Mouse (Mus musculus) layer of hippocampus, postnatal 14 days (tissue): ENCODE measurements around the gene Apol8. TPM values are rescaled to one million over a fixed set of nuclear protein-coding genes. Genes with fewer than 3 reads are reported as not detected.
"Not testable (repeated sequence)": the region's sequence is repeated elsewhere in the genome, so short reads cannot be mapped to it uniquely, and the experiment has no call there.

Source experiments
- DNase-seq, 2 experiments: peaks; one replicate each; pipeline ENCODE4 v3.0.0; 2021 to 2022; ENCODE audit warnings: low spot score in 2 of 2, mixed read lengths in 1 of 2
- total RNA-seq, 2 experiments: library from RNA; stranded (reverse); gene quantifications; 2 replicates each; pipeline ENCODE4 v1.2.3; 2021

Gene Apol8
- total RNA-seq, 2 experiments from 2014 or later: 0.97 to 1.6 TPM

GRCm38 (mm10) chr15:77755132-77755531, 1.7 kb downstream of the Apol8 start:
- DNase-seq: no peak

GRCm38 (mm10) chr15:77752443-77752842, 4.4 kb downstream of the Apol8 start:
- DNase-seq: no peak

- no peak for DNase-seq
These were observed 6.3 kb downstream of the Apol8 start for GRCm38 (mm10) chr15:77750461-77750860.

- no peak for DNase-seq
These were observed 7.1 kb downstream of the Apol8 start for GRCm38 (mm10) chr15:77749717-77750116.

- no peak for DNase-seq
These were observed 8.4 kb downstream of the Apol8 start for GRCm38 (mm10) chr15:77748414-77748813.

GRCm38 (mm10) chr15:77746326-77746725, 10.5 kb downstream of the Apol8 start:
- DNase-seq: no peak

- DNase-seq: no peak
These were observed 11.7 kb downstream of the Apol8 start for GRCm38 (mm10) chr15:77745081-77745480.

GRCm38 (mm10) chr15:77744632-77745031, 12.2 kb downstream of the Apol8 start:
- no peak for DNase-seq

- DNase-seq: not testable (repeated sequence)
These were observed 15.2 kb downstream of the Apol8 start for GRCm38 (mm10) chr15:77741556-77741955.

- no peak for DNase-seq
These were observed 16.1 kb downstream of the Apol8 start for GRCm38 (mm10) chr15:77740511-77741297.

- DNase-seq: not testable (repeated sequence)
These were observed 22.9 kb downstream of the Apol8 start for GRCm38 (mm10) chr15:77733903-77734302.

- DNase-seq: not testable (repeated sequence)
These were observed 23.4 kb downstream of the Apol8 start for GRCm38 (mm10) chr15:77733380-77733779.

GRCm38 (mm10) chr15:77732851-77733250, 24.0 kb downstream of the Apol8 start:
- DNase-seq: not testable (repeated sequence)

GRCm38 (mm10) chr15:77731605-77732004, 25.2 kb downstream of the Apol8 start:
- no peak for DNase-seq

- DNase-seq: not testable (repeated sequence)
These were observed 28.1 kb downstream of the Apol8 start, which contains the start of gene Apol9b for GRCm38 (mm10) chr15:77728739-77729138. Apol9b (plus strand) TSS chr15:77729039.

GRCm38 (mm10) chr15:77727745-77728144, 29.1 kb downstream of the Apol8 start:
- not testable (repeated sequence) for DNase-seq

GRCm38 (mm10) chr15:77727139-77727538, 29.7 kb downstream of the Apol8 start:
- not testable (repeated sequence) for DNase-seq

- not testable (repeated sequence) for DNase-seq
These were observed 31.3 kb downstream of the Apol8 start for GRCm38 (mm10) chr15:77725393-77726020.

GRCm38 (mm10) chr15:77724208-77724911, 32.4 kb downstream of the Apol8 start:
- DNase-seq: not testable (repeated sequence)

- DNase-seq: not testable (repeated sequence)
These were observed 35.3 kb downstream of the Apol8 start for GRCm38 (mm10) chr15:77721509-77721908.

- DNase-seq: not testable (repeated sequence)
These were observed 38.6 kb downstream of the Apol8 start for GRCm38 (mm10) chr15:77718240-77718639.

GRCm38 (mm10) chr15:77708936-77709335, 47.9 kb downstream of the Apol8 start:
- DNase-seq: not testable (repeated sequence)
